In genomic region chr6:7845680-7846017, GRCm38 (mm10) we compare ENCODE assay signal across 8 mouse cellular contexts. TPM values are rescaled to one million over a fixed set of nuclear protein-coding genes. Genes with fewer than 3 reads are reported as not detected.
A peak's percentile ranks its signal among the peaks of the same experiment; 100 is the strongest.
DNase-seq lines count a peak whose midpoint lies in the region; ATAC-seq and TF ChIP-seq lines count a peak whose summit lies in the region.

No protein-coding gene starts in this region.

- ATAC-seq in hindbrain, embryonic 16.5 days = no peak
- ATAC-seq in midbrain, embryonic 16.5 days = no peak

- H3K4me1 ChIP-seq in hindbrain, embryonic 16.5 days (ENCODE audit: control insufficient read depth, insufficient read depth, low read depth, low read length) = peaks cover 18% of the 10 kb centered on the region
- peaks cover 17% of the 10 kb centered on the region for H3K4me1 ChIP-seq in midbrain, embryonic 16.5 days (ENCODE audit: control insufficient read depth, insufficient read depth, low read length)

- no peak for TF ChIP-seq POLR2A in brain, embryonic 14.5 days (IDR thresholded peaks at IDR 0.05; ENCODE audit: borderline replicate concordance, extremely low read depth, insufficient read depth, insufficient read length, poor library complexity, severe bottlenecking)

- H3K27ac ChIP-seq in left cerebral cortex, adult 2 months = no peak overlapping the region
- H3K27ac ChIP-seq in hindbrain, embryonic 16.5 days (ENCODE audit: low read depth, low read length) = no peak overlapping the region
- no peak overlapping the region for H3K27ac ChIP-seq in midbrain, embryonic 16.5 days (ENCODE audit: low read length)

- no peak for DNase-seq in left cerebral cortex, adult 2 months (ENCODE audit: extremely low spot score in 1 of 2, low spot score in 2 of 2)
- DNase-seq in left cerebral cortex, adult 11 months (ENCODE audit: low spot score) = no peak
- peak; percentile 14 for DNase-seq in brain, embryonic 14.5 days (ENCODE audit: low read depth)
- DNase-seq in urinary bladder, postnatal 36 days (ENCODE audit: low spot score in 2 of 2) = no peak
- no peak for DNase-seq in cerebellum, postnatal 36 days
- DNase-seq in cerebellum, adult 9-10 months = no peak

- intact Hi-C loops in left cerebral cortex, adult 2 months (cut with DNase I) = no loop called here

- TF ChIP-seq CTCF in left cerebral cortex, adult 2 months (IDR thresholded peaks at IDR 0.05) = no peak
- TF ChIP-seq CTCF in brain, embryonic 14.5 days (IDR thresholded peaks at IDR 0.05; ENCODE audit: borderline replicate concordance, extremely low read depth, insufficient read depth, insufficient read length) = no peak

- no peaks in the 10 kb centered on the region for H3K27me3 ChIP-seq in hindbrain, embryonic 16.5 days (replicated peaks; ENCODE audit: control insufficient read depth, insufficient read depth, low read length)
- no peaks in the 10 kb centered on the region for H3K27me3 ChIP-seq in midbrain, embryonic 16.5 days (ENCODE audit: control insufficient read depth, insufficient read depth, low read depth, low read length)

- no peaks in the 10 kb centered on the region for H3K9me3 ChIP-seq in hindbrain, embryonic 16.5 days (ENCODE audit: control insufficient read depth, low read length)
- no peaks in the 10 kb centered on the region for H3K9me3 ChIP-seq in midbrain, embryonic 16.5 days (replicated peaks; ENCODE audit: control insufficient read depth, low read length, poor library complexity, severe bottlenecking)

- H3K4me3 ChIP-seq in left cerebral cortex, adult 2 months = peak overlapping the region; percentile 72
- H3K4me3 ChIP-seq in hindbrain, embryonic 16.5 days (ENCODE audit: low read length) = peak overlapping the region; percentile 89
- peak overlapping the region; percentile 82 for H3K4me3 ChIP-seq in midbrain, embryonic 16.5 days (ENCODE audit: low read depth, low read length)

- H3K36me3 ChIP-seq in hindbrain, embryonic 16.5 days (ENCODE audit: control insufficient read depth, insufficient read depth, low read length) = no peaks in the 10 kb centered on the region
- H3K36me3 ChIP-seq in midbrain, embryonic 16.5 days (ENCODE audit: control insufficient read depth, insufficient read depth, low read length) = no peaks in the 10 kb centered on the region

- WGBS in hindbrain, embryonic 16.5 days = 28% methylated on average over 6 of the region's 6 CpGs
- 23% methylated on average over 6 of the region's 6 CpGs for WGBS in midbrain, embryonic 16.5 days

- peak overlapping the region; percentile 70 for H3K4me2 ChIP-seq in hindbrain, embryonic 16.5 days (ENCODE audit: low read length)
- H3K4me2 ChIP-seq in midbrain, embryonic 16.5 days (ENCODE audit: low read length) = peak overlapping the region; percentile 63

- H3K9ac ChIP-seq in hindbrain, embryonic 16.5 days (ENCODE audit: low read depth, low read length) = no peak overlapping the region
- H3K9ac ChIP-seq in midbrain, embryonic 16.5 days (ENCODE audit: low read depth, low read length) = no peak overlapping the region

RNA-seq across cellular contexts. Expression of gene C1galt1, which starts 1.0 kb away (rescaled TPM):
- total RNA-seq in left cerebral cortex, adult 2 months (2021) = 10 to 100 TPM; 12.4 to 13.7 TPM
- polyA plus RNA-seq in brain, embryonic 14.5 days (2012; rRNA removed) = 6.6 and 7.3 TPM in 2 replicates
- 1.5 and 1.6 TPM in 2 replicates for polyA plus RNA-seq in hindbrain, embryonic 16.5 days (2015; fragmentation: Nextera tagmentation; extraction: Ambion mirVana)
- 1.6 and 1.7 TPM in 2 replicates for polyA plus RNA-seq in midbrain, embryonic 16.5 days (2015; fragmentation: Nextera tagmentation; extraction: Ambion mirVana)
